Mouse (Mus musculus) G1E (cell line): ENCODE measurements around the gene Lrtm1.

Experiments used
- CTCF ChIP-seq: IDR thresholded peaks from 2 replicates; pipeline ENCODE4 v1.5.1; 2012; ENCODE audit warnings: low read depth, low read length, inconsistent platforms, mixed read lengths
- GATA1 ChIP-seq: IDR thresholded peaks from 2 replicates; pipeline ENCODE4 v1.6.1; 2012; ENCODE audit warnings: borderline replicate concordance, low read length, inconsistent platforms, mixed read lengths
- POLR2AphosphoS5 ChIP-seq: IDR thresholded peaks from 2 replicates; pipeline ENCODE4 v1.6.1; 2012; ENCODE audit warnings: low read depth, low read length, inconsistent platforms; ENCODE audit not compliant: insufficient replicate concordance

GRCm38 (mm10) chr14:28988211-28988900 is 29.7 kb upstream of the Lrtm1 start:
- TF ChIP-seq CTCF (no peak), GATA1 (no peak), POLR2AphosphoS5 (no peak)
